Mouse (Mus musculus) testis, adult 10 weeks (tissue): ENCODE data around the gene Pde2a. TPM values are rescaled to one million over a fixed set of nuclear protein-coding genes. Genes with fewer than 3 reads are reported as not detected.

Source experiments
- polyA plus RNA-seq: library from polyadenylated mRNA; stranded (reverse); fragments of 350-450 nt; fragmentation: Illumina TruSeq; extraction: RNeasy Lipid Tissue Mini Kit (QIAGEN cat#74804); gene quantifications from one replicate; pipeline ENCODE4 v1.2.3, GENCODE M21; 2014; ENCODE audit warnings: low read depth, low replicate concordance

The Pde2a gene
- polyA plus RNA-seq = 1.3 TPM

DNA sequence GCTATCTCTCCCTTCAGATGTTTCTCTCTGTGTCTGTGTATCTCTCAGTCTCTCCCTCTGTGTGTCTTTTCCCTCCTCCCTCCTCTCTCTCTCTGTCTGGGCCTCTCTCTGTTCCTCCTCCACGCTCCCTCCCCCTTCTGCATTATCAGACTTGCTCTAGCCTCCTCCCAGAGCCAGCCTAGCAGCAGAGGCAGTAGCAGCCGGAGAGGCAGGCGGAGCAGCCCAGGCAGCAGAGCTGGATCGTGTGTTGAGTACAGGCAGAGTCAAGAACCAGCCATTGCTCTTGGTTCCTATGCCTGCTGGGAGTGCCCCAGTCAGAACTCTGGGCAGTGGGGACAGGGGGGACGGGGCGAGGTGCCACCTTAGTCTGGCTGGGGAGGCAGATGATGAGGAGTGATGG is at the start of gene Pde2a:
Gene Pde2a, plus strand, starts transcription at position 163 of the 400 bp plus-strand sequence.

DNA sequence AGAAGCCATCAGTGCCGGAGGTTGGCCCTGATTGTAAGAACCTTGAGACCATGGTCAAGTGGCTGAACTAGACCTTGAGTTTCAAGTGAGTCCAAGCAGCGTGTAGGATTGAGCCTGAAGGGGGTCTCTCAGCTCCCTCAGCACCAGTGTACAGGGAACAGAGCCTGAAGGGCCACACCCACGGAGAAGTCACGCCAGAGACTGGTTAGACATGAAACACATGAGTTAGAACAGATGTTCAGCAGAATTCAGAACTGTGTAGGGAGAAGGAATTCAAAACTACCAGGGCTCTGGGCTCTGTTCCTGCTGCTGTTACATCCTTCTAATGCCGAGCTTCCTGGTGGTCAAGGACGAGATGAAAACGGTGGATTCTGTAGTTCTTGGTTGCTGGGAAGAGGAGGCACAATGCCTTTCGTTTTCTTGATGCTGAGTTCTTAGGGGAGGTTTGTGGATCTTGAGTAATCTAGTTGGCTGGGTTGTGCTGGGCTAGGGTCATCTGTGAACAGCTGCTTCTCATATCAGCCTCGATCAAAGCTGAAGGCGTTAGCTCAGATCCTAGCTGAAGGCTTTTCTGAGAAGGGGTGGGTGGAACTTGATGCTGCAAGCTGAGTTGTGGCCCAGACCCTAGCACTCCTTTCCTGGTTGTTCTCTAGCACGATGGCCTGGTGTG is 11.1 kb upstream of the Pde2a start, which contains the start of gene Gm45837:
Gene Gm45837, plus strand, starts transcription at position 620 of the 670 bp plus-strand sequence.

Other genes with a start within 250 kb of the Pde2a start
- gene Atg16l2, start 119.4 kb upstream of the Pde2a start, polyA plus RNA-seq = 0.36 TPM
- 60.8 TPM for gene Stard10, start 104.6 kb upstream of the Pde2a start, polyA plus RNA-seq
- 0.18 TPM for gene Arap1, start 73.6 kb upstream of the Pde2a start, polyA plus RNA-seq
- gene Gm45837, start 10.8 kb upstream of the Pde2a start, polyA plus RNA-seq = not detected
- gene Art2b, start 163.9 kb downstream of the Pde2a start, polyA plus RNA-seq = not detected
- gene Clpb, start 241.9 kb downstream of the Pde2a start, polyA plus RNA-seq = 67.9 TPM